Mouse (Mus musculus) embryonic facial prominence, embryonic 11.5 days (tissue): ENCODE measurements around the gene Bspry. TPM values are rescaled to one million over a fixed set of nuclear protein-coding genes. Genes with fewer than 3 reads are reported as not detected.

Source experiments
- ATAC-seq: fragments of 200-750 bp; cut with Nextera tagmentation; replicated peaks from 2 replicates; pipeline ENCODE4 v1.8.0; 2017; ENCODE audit warnings: low read depth; ENCODE audit not compliant: insufficient number of reproducible peaks, low FRiP score, low TSS enrichment
- DNase-seq: peaks from one replicate; pipeline ENCODE4 v3.0.0-alpha.2; 2015; ENCODE audit warnings: low spot score
- H3K27ac ChIP-seq: fragments of 300-500 bp; sonication (generic); replicated peaks from 2 replicates; pipeline ENCODE4 v1.5.1; 2014; ENCODE audit warnings: mild to moderate bottlenecking, low read depth, low read length, control low read depth
- H3K27me3 ChIP-seq: fragments of 300-500 bp; sonication (generic); 2 replicates; pipeline ENCODE4 v1.6.1; 2014; ENCODE audit warnings: mild to moderate bottlenecking, low read length, moderate library complexity, mixed read lengths; ENCODE audit not compliant: control insufficient read depth, insufficient read depth
- H3K36me3 ChIP-seq: fragments of 300-500 bp; sonication (generic); replicated peaks from 2 replicates; pipeline ENCODE4 v1.6.1; 2014; ENCODE audit warnings: low read depth, mild to moderate bottlenecking, low read length, moderate library complexity, mixed read lengths; ENCODE audit not compliant: control insufficient read depth, insufficient read depth
- H3K4me1 ChIP-seq: fragments of 300-500 bp; sonication (generic); 2 replicates; pipeline ENCODE4 v1.6.1; 2014; ENCODE audit warnings: low read length, mixed read lengths; ENCODE audit not compliant: control insufficient read depth, insufficient read depth
- H3K4me2 ChIP-seq: fragments of 300-500 bp; sonication (generic); 2 replicates; pipeline ENCODE4 v1.6.1; 2014; ENCODE audit warnings: low read depth, mild to moderate bottlenecking, control low read depth, low read length, moderate library complexity
- H3K4me3 ChIP-seq: fragments of 300-500 bp; sonication (generic); 2 replicates; pipeline ENCODE4 v1.5.1; 2014; ENCODE audit warnings: low read depth, low read length, control low read depth
- H3K9ac ChIP-seq: fragments of 300-500 bp; sonication (generic); replicated peaks from 2 replicates; pipeline ENCODE4 v1.6.1; 2014; ENCODE audit warnings: mild to moderate bottlenecking, control low read depth, low read length
- H3K9me3 ChIP-seq: fragments of 300-500 bp; sonication (generic); replicated peaks from 2 replicates; pipeline ENCODE4 v1.6.1; 2016; ENCODE audit warnings: mild to moderate bottlenecking, low read length, inconsistent platforms, mixed read lengths; ENCODE audit not compliant: control insufficient read depth
- WGBS: fragments of 180-500 bp; shearing (Covaris S2); extraction: QIAGEN DNeasy Blood & Tissue Kit; methylation state at CpG from one replicate; pipeline ENCODE4 v1.1.7; 2014; 5-methylcytosine and 5-hydroxymethylcytosine counted together
- polyA plus RNA-seq: library from polyadenylated mRNA; unstranded; fragments of >200 nt; fragmentation: Nextera tagmentation; extraction: Ambion mirVana; gene quantifications from 2 replicates; pipeline ENCODE4 v1.2.1, GENCODE M21; 2014

Gene Bspry
- polyA plus RNA-seq, 1 experiment from 2014 or later: 2.2 TPM

DNA sequence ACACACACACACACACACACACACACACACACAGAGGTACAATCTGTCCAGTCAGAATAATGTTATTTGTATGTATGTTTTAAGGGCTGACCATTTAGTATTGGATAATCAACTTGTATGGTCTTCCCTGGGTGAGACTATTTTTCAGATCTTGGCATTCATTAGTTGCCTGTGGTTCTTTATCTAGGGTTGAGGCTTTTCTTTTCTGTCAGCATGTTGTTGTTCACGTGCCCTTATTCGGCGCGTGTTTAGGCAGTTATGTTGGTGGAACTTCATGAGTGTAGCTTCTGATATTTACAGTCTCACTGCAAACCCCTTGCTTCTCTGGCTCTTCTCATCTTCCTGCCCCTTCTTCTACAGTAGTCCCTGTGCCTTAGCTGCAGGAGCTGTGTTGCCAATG lies 47.8 kb downstream of the Bspry start:
- no peak for ATAC-seq
- Histone ChIP-seq H3K4me2 (no peak overlapping the region), H3K9me3 (no peaks in the 10 kb centered on the region), H3K27ac (no peak overlapping the region), H3K27me3 (no peaks in the 10 kb centered on the region), H3K4me1 (peaks cover 2% of the 10 kb centered on the region; the same call in 1 of the 2 replicates), H3K9ac (no peak overlapping the region), H3K36me3 (no peaks in the 10 kb centered on the region), H3K4me3 (no peak overlapping the region)
- WGBS: 94% methylated on average over 4 of the region's 4 CpGs
- DNase-seq: no peak

DNA sequence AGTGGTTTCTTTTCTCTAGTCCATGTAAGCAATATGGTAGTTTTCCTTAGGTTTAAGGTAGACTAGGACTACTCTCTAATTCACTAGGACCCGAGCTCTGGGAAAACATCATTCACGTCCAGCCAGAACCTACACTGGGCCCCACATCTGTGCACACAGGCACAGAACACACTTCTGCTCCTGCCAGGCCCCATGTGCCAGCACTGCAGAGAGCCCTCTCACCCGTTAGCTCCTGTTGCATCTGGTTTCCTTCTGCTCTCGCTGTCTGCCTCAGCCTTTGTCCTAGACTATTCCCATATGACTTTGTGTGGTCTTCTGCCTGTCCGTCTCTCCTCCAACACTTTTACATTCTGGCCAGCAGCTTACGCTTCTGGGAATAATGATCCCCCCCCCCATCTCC lies 53.9 kb downstream of the Bspry start:
- H3K27me3 ChIP-seq: no peaks in the 10 kb centered on the region
- 78% methylated on average over 6 of the region's 6 CpGs for WGBS

DNA sequence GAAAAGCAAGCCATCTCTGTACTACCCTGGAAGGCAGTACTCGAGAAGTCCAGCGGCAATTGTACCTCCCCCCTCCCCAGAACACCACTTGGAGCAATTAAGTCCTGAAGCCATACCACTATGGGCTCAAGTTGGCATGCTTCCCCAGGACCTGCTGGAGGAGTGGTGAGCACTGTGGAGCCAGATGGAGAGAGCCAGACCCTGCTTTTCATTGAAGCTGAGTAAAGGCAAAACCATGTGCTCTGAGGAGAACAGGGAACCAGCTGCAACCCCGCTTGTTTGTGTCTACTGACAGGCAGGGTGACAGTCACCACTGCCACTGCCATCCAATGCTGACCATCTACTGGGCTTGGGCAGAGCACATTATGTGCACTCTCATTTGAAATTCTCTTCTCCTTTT lies 61.9 kb downstream of the Bspry start:
- Histone ChIP-seq H3K9me3 (no peaks in the 10 kb centered on the region), H3K4me3 (no peak overlapping the region), H3K9ac (no peak overlapping the region), H3K27me3 (no peaks in the 10 kb centered on the region), H3K4me2 (no peak overlapping the region), H3K36me3 (no peaks in the 10 kb centered on the region), H3K4me1 (no peaks in the 10 kb centered on the region), H3K27ac (no peak overlapping the region)
- 70% methylated on average over 3 of the region's 3 CpGs for WGBS
- ATAC-seq: no peak
- no peak for DNase-seq

More for the DNA sequence above, 53.9 kb downstream of the Bspry start:
- Histone ChIP-seq H3K4me2 (no peak overlapping the region), H3K9me3 (no peaks in the 10 kb centered on the region), H3K4me3 (no peak overlapping the region), H3K9ac (no peak overlapping the region), H3K36me3 (no peaks in the 10 kb centered on the region), H3K27ac (no peak overlapping the region), H3K4me1 (no peaks in the 10 kb centered on the region)
- DNase-seq (no peak), ATAC-seq (no peak)

DNA sequence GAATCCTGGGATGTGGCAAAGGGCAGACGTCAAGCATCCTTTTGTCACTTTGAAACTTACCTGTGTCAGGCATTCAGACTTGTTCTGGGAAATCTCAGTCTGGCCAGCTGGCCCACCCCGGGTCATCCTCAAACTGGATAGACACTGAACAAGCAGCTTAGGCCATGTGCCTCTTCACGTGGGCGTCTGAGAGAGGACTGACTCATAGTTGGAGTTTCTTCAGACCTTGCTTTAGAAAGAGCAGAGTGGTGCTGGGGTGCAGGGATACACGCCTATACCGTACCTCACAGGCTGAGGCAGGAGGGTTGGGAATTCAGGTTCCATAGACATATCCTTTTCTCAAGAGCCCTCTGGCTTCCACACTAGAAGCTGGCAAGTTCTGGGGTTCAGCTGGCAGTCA lies 63.9 kb downstream of the Bspry start:
- Histone ChIP-seq H3K27me3 (no peaks in the 10 kb centered on the region), H3K27ac (no peak overlapping the region), H3K9me3 (no peaks in the 10 kb centered on the region), H3K4me1 (no peaks in the 10 kb centered on the region), H3K4me3 (no peak overlapping the region), H3K4me2 (no peak overlapping the region), H3K36me3 (no peaks in the 10 kb centered on the region), H3K9ac (no peak overlapping the region)
- WGBS: 88% methylated on average over 6 of the region's 6 CpGs
- DNase-seq (no peak), ATAC-seq (no peak)

DNA sequence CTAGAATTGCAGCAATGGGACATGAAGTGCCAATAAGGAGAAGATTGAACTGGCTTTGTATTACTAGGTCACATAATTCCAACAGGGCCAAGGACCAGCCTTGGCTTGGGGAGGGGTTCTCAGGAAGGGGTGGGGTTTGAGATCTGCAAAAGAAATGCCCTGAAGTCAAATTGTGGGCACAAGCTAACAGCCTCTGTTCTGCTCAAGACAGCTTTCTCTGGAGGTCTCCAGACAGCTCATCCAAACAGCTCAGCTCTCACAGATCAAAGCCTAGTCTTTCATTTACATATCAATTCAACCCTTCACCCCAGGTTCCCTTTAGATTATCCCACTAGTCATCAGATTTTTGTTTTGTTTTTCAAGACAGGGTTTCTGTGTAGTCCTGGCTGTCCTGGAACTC lies 64.9 kb downstream of the Bspry start:
- Histone ChIP-seq H3K27ac (no peak overlapping the region), H3K9ac (no peak overlapping the region), H3K4me2 (no peak overlapping the region), H3K9me3 (no peaks in the 10 kb centered on the region), H3K4me3 (no peak overlapping the region), H3K4me1 (no peaks in the 10 kb centered on the region), H3K27me3 (no peaks in the 10 kb centered on the region), H3K36me3 (no peaks in the 10 kb centered on the region)
- ATAC-seq (no peak), DNase-seq (no peak)

Other genes starting within 250 kb of the Bspry start
- gene Zfp37, start 249.0 kb upstream of the Bspry start, polyA plus RNA-seq: 25.6 and 28.3 TPM in 2 replicates
- 7.9 and 10.6 TPM in 2 replicates for gene Slc31a2, start 217.5 kb upstream of the Bspry start, polyA plus RNA-seq
- 16.3 and 18.4 TPM in 2 replicates for gene Fkbp15, start 119.5 kb upstream of the Bspry start, polyA plus RNA-seq
- gene Slc31a1, start 119.3 kb upstream of the Bspry start, polyA plus RNA-seq: 49.0 and 51.2 TPM in 2 replicates
- gene Cdc26, start 71.4 kb upstream of the Bspry start, polyA plus RNA-seq: 231 TPM in 2 replicates
- 31.8 and 31.9 TPM in 2 replicates for gene Prpf4, start 71.3 kb upstream of the Bspry start, polyA plus RNA-seq
- gene Rnf183, start 44.8 kb upstream of the Bspry start, polyA plus RNA-seq: not detected in 2 replicates
- 6.4 and 7.1 TPM in 2 replicates for gene Wdr31, start 9.2 kb upstream of the Bspry start, polyA plus RNA-seq
- gene Hdhd3, start 23.4 kb downstream of the Bspry start, polyA plus RNA-seq: 10.1 and 15.2 TPM in 2 replicates
- 88.7 and 90.2 TPM in 2 replicates for gene Alad, start 39.9 kb downstream of the Bspry start, polyA plus RNA-seq
- 103 and 105 TPM in 2 replicates for gene Pole3, start 45.0 kb downstream of the Bspry start, polyA plus RNA-seq
- 0.66 and 0.83 TPM in 2 replicates for gene 4933430I17Rik, start 45.3 kb downstream of the Bspry start, polyA plus RNA-seq
- 21.0 and 24.8 TPM in 2 replicates for gene Rgs3, start 79.8 kb downstream of the Bspry start, polyA plus RNA-seq